Mouse (Mus musculus): ENCODE data around the gene Acvr2b.

Gene Acvr2b

GRCm38 (mm10) chr9:119408898-119409664 lies 7.2 kb downstream of the Acvr2b start:
- DNase-seq: no peak

DNA sequence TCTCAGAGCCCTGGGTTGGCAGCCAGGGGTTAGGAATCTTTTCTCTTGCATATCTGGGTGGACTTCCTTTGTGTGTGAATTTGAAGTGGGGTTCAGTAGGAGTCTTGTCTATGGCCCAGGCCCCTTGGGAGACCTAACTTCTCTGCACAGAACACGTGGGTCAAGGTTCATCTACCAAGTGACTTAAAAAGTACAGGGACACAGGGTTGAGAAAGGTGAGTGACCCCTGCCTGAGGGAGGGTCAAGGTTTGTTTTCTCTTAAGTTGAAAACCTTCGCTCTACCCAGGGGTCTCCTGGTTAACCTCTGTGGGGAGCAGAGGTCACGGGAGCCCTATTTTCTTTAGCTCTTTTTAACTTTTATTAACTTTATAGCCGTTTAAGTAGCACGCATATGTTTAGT lies 7.9 kb downstream of the Acvr2b start:
- DNase-seq: no peak

DNA sequence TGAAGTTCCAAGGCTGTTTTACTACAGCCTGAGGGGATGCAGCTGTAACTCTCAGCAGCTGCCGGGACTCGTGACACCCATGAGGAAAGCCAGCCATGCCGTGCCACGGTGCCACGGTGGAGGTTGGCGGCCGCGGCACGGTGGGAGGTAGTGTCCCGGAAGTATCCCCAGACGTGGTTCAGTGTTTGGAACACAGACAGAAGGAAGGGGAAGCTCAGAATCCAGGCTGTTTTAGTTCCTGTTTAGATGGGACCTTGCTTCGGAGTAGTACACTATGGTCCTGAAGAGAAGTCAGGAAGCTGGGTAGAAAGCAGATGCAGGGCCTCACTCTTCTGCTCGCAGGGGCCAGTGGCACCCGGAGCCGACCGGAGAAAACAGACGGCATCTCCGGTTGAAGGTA lies 16.1 kb downstream of the Acvr2b start:
- no peak for DNase-seq

DNA sequence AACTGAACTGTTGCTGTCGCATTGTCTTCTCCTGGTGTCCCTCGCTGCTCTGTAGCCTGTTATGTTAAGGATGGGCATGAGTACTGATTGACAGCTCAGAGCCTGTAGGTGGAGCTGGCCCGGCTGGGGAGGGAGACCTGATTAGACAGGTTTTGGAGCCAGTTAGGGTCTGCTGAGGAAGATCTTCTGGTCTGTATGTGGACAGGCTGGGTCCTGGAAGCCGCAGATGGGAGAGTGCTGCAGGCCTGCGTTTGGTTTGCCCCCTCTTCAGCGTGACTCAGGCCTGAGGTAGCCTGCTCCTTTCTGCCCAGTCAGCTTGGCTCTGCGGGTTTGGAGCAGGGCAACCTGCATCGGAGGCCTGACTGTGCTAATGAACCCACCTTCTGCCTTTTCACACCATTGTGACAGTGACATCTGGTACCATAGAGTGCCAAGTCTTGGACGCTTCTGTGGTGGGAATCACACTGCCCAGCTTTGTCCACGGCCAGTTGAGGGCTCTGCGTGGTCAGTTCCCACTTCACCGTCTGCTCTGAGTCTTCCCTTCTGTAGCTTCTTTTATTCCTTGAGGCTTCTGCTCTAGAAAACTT lies 18.0 kb downstream of the Acvr2b start:
- no peak for DNase-seq

DNA sequence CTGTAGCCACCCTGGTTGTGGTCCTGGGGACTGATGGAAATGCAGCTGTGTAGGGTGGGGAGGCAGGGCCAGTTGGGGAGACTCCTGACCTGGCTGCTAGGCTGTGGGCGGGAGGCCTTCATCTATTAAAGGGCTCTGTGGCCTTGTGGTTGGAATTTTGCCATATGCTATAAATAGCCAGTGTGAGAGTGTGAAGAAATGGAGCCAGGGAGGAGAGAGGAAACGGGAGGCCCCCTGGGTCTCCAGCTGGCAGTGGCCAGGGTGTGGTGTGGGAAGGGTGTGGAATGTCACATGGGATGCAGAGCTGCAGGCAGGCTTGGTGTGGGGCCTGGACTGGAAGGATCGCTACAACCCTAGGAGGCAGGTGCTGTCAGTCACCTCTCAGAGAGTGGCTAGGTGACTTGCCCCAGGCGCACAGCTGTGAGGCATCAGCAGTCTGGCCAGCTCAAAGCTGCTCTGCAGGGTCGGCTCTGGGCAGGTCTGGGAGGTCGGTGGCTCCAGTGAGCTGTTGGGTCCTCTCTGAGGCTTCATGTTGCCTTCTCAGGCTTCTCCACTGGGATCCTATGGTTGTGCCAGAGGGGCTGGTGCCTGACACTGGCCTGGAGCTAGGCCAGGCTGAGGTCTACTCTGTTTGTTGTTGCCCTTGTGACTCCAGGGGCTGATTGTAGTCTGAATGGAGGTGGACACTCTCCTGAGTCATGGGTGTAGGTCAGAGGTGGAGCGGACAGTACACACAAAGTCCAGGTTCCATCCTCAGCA lies 23.5 kb downstream of the Acvr2b start:
- no peak for DNase-seq

- no peak for DNase-seq
Measured at GRCm38 (mm10) chr9:119425976-119426415, 24.1 kb downstream of the Acvr2b start.

- no peak for DNase-seq
Measured at GRCm38 (mm10) chr9:119426483-119426882, 24.6 kb downstream of the Acvr2b start.

GRCm38 (mm10) chr9:119430311-119430710 lies 28.4 kb downstream of the Acvr2b start:
- peak; percentile 83 for DNase-seq

DNA sequence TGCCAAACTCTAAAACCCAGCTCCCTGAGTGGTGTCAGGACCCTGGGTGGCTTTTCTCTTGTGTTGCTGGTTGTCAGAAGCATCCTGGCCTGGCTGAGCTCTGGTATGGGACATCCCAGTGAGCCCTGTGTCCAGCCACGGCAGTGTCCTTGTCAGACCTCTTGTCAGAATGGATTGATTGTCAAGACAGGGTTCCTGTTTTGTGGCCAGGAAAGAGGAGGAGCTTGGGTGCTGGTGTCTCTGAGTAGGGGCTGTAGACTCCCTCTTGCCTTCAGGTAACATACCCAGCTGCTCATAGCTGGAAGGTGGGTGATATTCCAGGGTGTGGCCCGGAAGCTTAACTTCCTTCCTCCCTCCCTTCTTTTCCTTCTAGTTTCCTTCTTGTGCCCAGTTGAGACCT lies 33.9 kb downstream of the Acvr2b start:
- no peak for DNase-seq

DNA sequence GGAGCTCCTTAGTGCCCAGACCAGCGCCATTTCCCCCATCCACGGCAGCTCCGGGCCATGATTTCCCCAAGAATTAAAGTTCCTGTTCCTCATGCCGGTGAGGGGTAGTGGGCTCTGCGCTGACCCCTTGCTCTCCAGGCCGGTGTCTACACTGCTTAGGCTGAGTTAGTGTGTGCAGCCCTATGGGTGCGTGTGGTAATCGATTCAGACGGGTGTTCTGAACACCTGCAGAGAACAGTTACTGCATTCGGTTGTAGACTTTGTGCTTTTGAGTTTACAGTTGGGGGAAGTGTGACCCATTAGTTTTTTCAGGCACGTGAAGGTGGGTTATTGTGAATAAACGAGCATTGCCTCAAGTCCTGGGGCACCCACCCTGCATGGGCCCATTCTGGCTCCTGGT lies 36.1 kb downstream of the Acvr2b start:
- no peak for DNase-seq

DNA sequence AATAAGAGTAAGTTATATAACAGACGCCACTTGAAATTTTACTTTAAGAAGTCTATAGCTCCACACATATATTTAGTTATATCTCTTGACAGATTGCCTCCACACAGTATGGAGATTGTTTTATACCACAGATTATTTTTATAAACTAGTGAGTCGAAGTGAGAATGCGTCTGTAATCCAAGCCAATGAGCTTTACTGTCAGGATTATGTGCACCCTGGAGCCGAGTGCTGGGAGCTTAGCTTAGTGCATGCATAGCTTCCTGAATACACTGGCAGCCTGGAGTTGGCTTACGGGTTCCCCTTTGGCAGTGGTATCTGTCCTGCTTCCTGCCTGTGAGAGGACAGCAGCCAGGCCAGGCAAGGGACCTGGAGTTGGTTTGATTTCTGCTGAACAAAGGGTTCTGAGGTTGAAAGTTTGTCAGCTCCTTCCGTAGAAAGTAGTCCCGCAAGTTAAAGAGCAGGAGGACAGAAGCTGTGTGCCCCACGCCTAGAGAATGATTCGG lies 36.6 kb downstream of the Acvr2b start:
- DNase-seq: no peak

- DNase-seq: peak; percentile 99
Measured at GRCm38 (mm10) chr9:119444738-119445429, 43.0 kb downstream of the Acvr2b start, which contains the start of gene Exog. TSS of gene Exog (plus strand) at chr9:119444943.

- DNase-seq: no peak
Measured at GRCm38 (mm10) chr9:119445737-119446136, 43.8 kb downstream of the Acvr2b start.

- no peak for DNase-seq
Measured at GRCm38 (mm10) chr9:119455967-119456366, 54.0 kb downstream of the Acvr2b start.

- DNase-seq: no peak
Measured at GRCm38 (mm10) chr9:119457122-119457521, 55.2 kb downstream of the Acvr2b start.

GRCm38 (mm10) chr9:119460410-119460809 lies 58.5 kb downstream of the Acvr2b start:
- peak; percentile 83 for DNase-seq

- peak; percentile 80 for DNase-seq
Measured at GRCm38 (mm10) chr9:119465056-119465455, 63.1 kb downstream of the Acvr2b start.

- peak; percentile 59 for DNase-seq
Measured at GRCm38 (mm10) chr9:119465595-119465994, 63.7 kb downstream of the Acvr2b start.

DNA sequence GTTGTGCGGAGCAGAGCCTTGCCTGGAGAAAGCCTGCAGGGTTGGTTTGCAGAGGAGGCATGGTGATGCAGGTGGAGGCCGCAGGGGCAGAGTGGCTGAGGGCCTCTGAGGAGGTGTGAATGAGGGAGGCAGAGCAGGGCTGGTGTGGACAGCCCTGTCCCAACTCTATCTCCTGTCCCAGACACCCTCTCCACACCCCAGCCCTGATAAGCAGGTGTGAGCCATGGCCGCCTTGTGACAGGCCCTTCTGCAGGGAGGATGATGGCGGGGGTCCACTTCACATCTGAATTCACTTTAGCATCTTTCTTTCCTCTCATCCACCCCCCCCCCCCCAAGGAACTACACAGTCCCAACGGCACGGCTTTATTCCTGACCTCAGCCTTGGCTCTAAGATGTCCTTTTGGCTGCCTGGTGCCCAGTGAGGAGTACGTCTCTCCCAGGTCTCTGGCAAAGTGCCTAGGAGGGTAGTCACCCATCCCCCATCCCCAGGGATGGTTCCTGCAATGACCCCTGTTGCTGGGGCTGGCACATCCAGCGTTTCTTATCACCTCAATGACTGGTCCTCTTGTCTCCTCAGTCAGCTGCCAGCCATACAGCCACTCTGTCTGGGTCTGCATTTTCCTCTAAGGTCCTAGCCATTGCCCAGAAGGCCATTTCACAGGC lies 67.9 kb downstream of the Acvr2b start:
- peak; percentile 16 for DNase-seq

DNA sequence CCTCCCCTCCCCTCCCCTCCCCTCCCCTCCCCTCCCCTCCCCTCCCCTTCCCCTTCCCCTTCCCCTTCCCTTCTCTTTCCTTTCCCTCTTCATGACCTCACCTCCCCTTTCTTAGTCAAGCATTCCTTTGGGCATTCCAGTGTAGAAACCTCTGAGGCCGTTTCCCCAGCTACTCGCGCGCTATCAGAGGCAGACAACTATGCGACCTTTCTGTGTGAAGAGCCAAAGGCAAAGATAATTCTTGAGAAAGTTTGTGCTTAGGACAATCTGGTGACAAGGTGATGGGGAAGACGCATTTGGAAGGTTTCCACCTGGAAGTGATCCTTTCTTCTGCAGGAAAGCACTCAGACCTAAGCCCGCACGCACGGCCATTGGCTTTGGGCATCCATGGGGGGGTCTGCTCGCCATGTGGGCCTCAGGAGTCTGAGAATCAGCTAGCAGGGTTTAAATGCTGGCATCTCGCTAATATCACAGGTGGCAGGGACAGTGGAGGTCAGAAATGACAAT lies 70.5 kb downstream of the Acvr2b start:
- no peak for DNase-seq

DNA sequence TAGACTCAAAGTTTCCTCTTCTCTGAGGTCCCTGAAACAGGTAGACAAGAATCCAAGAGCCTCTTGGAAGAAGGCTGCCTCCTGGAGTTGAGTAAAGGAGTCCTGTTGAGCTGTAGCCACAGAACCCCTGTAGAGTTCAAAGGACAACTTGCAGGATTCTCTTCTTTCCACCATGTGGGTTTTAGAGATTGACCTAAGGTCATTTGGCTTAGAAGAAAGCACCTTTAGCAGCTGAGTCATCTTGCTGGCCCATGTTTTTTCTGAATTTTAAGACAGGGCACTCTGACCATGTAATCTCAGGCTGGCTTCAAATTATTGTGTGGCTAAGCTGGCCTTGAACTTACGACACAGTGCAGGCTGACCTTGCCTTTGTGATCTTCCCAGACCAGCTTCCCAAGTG lies 71.1 kb downstream of the Acvr2b start:
- no peak for DNase-seq

GRCm38 (mm10) chr9:119473608-119474164 lies 71.8 kb downstream of the Acvr2b start:
- DNase-seq: no peak

Data from thymus, postnatal 4 days (tissue).